In genomic region chr8:126736441-126736962, GRCm38 (mm10) we compare ENCODE assay signal across 7 mouse cellular contexts.
DNase-seq lines count a peak whose midpoint lies in the region; ATAC-seq and TF ChIP-seq lines count a peak whose summit lies in the region.

No protein-coding gene starts in this region.

- H3K36me3 ChIP-seq in embryonic facial prominence, embryonic 14.5 days (ENCODE audit: control insufficient read depth, insufficient read depth, low read length): no peaks in the 10 kb centered on the region
- H3K36me3 ChIP-seq in heart, embryonic 10.5 days: no peaks in the 10 kb centered on the region
- H3K36me3 ChIP-seq in kidney, embryonic 15.5 days: no peaks in the 10 kb centered on the region
- H3K36me3 ChIP-seq in liver, embryonic 11.5 days (ENCODE audit: control insufficient read depth, insufficient read depth, low read length): no peaks in the 10 kb centered on the region
- no peaks in the 10 kb centered on the region for H3K36me3 ChIP-seq in myocyte (ENCODE audit: control insufficient read depth, insufficient read depth)

- peaks cover 42% of the 10 kb centered on the region for H3K4me1 ChIP-seq in embryonic facial prominence, embryonic 14.5 days (ENCODE audit: control insufficient read depth, insufficient read depth, low read length)
- H3K4me1 ChIP-seq in heart, embryonic 10.5 days: peaks cover 28% of the 10 kb centered on the region
- H3K4me1 ChIP-seq in kidney, embryonic 15.5 days: peaks cover 62% of the 10 kb centered on the region
- peaks cover 17% of the 10 kb centered on the region for H3K4me1 ChIP-seq in liver, embryonic 11.5 days (replicated peaks; ENCODE audit: control insufficient read depth, insufficient read depth, low read length)

- no peak overlapping the region for H3K4me3 ChIP-seq in embryonic facial prominence, embryonic 14.5 days (ENCODE audit: low read depth, low read length)
- H3K4me3 ChIP-seq in heart, embryonic 10.5 days: no peak overlapping the region; the same call in 1 of the 2 replicates
- no peak overlapping the region for H3K4me3 ChIP-seq in kidney, embryonic 15.5 days (replicated peaks)
- no peak overlapping the region for H3K4me3 ChIP-seq in liver, embryonic 11.5 days (ENCODE audit: low read depth, low read length)
- no peak overlapping the region for H3K4me3 ChIP-seq in myocyte

- no peak overlapping the region for H3ac ChIP-seq in myocyte (ENCODE audit: control insufficient read depth, insufficient read length)

- 29% methylated on average over 10 of the region's 10 CpGs for WGBS in embryonic facial prominence, embryonic 14.5 days
- 24% methylated on average over 10 of the region's 10 CpGs for whole genome bisulfite sequencing in heart, embryonic 10.5 days
- 14% methylated on average over 10 of the region's 10 CpGs for WGBS in kidney, embryonic 15.5 days
- 49% methylated on average over 10 of the region's 10 CpGs for WGBS in liver, embryonic 11.5 days

- no peaks in the 10 kb centered on the region for H3K27me3 ChIP-seq in embryonic facial prominence, embryonic 14.5 days (replicated peaks; ENCODE audit: control insufficient read depth, insufficient read depth, low read length)
- H3K27me3 ChIP-seq in heart, embryonic 10.5 days (ENCODE audit: insufficient read depth, poor library complexity, severe bottlenecking): no peaks in the 10 kb centered on the region
- H3K27me3 ChIP-seq in kidney, embryonic 15.5 days: no peaks in the 10 kb centered on the region
- H3K27me3 ChIP-seq in liver, embryonic 11.5 days (replicated peaks; ENCODE audit: control insufficient read depth, insufficient read depth, low read length): no peaks in the 10 kb centered on the region
- no peaks in the 10 kb centered on the region for H3K27me3 ChIP-seq in myocyte (ENCODE audit: control insufficient read depth, insufficient read depth, insufficient read length)

- H3K9me3 ChIP-seq in embryonic facial prominence, embryonic 14.5 days (ENCODE audit: control insufficient read depth, low read length): no peaks in the 10 kb centered on the region
- H3K9me3 ChIP-seq in heart, embryonic 10.5 days: no peaks in the 10 kb centered on the region
- H3K9me3 ChIP-seq in kidney, embryonic 15.5 days (replicated peaks): no peaks in the 10 kb centered on the region
- no peaks in the 10 kb centered on the region for H3K9me3 ChIP-seq in liver, embryonic 11.5 days (ENCODE audit: control insufficient read depth, low read length)

- peak overlapping the region; percentile 79 for H3K27ac ChIP-seq in embryonic facial prominence, embryonic 14.5 days (replicated peaks; ENCODE audit: low read depth, low read length)
- peak overlapping the region; percentile 89 for H3K27ac ChIP-seq in heart, embryonic 10.5 days
- peak overlapping the region; percentile 99 for H3K27ac ChIP-seq in kidney, embryonic 15.5 days
- peak overlapping the region; percentile 86 for H3K27ac ChIP-seq in liver, embryonic 11.5 days (ENCODE audit: low read depth, low read length)

- DNase-seq in adrenal gland, postnatal 4 days (ENCODE audit: low spot score in 2 of 2): peak; percentile 16 to 52
- peak; percentile 78 for DNase-seq in embryonic facial prominence, embryonic 14.5 days (ENCODE audit: low spot score)
- DNase-seq in heart, embryonic 10.5 days (ENCODE audit: low spot score): peak; percentile 81
- peak; percentile 38 for DNase-seq in liver, embryonic 11.5 days (ENCODE audit: low spot score)

- no peak for TF ChIP-seq POLR2A in myocyte (IDR thresholded peaks at IDR 0.05; ENCODE audit: insufficient read length, low read depth)

- no peaks in the 10 kb centered on the region for H3K79me2 ChIP-seq in myocyte (ENCODE audit: control insufficient read depth, insufficient read depth)

- H3K4me2 ChIP-seq in embryonic facial prominence, embryonic 14.5 days (ENCODE audit: low read depth, low read length): no peak overlapping the region
- peak overlapping the region; percentile 44 for H3K4me2 ChIP-seq in kidney, embryonic 15.5 days
- peak overlapping the region; percentile 22; the same call in 1 of the 2 replicates for H3K4me2 ChIP-seq in liver, embryonic 11.5 days
- H3K4me2 ChIP-seq in myocyte (ENCODE audit: low read depth): peak overlapping the region; percentile 98

- H3K9ac ChIP-seq in embryonic facial prominence, embryonic 14.5 days (ENCODE audit: low read depth, low read length): no peak overlapping the region
- H3K9ac ChIP-seq in kidney, embryonic 15.5 days: 0 out of 2 replicates have a peak overlapping the region, but pooled peaks have one; percentile 15
- H3K9ac ChIP-seq in liver, embryonic 11.5 days (ENCODE audit: low read depth, low read length): no peak overlapping the region

- ATAC-seq in embryonic facial prominence, embryonic 14.5 days (ENCODE audit: low read depth): peak; percentile 30
- peak; percentile 48 for ATAC-seq in kidney, embryonic 15.5 days (replicated peaks; ENCODE audit: low FRiP score)
- ATAC-seq in liver, embryonic 11.5 days (replicated peaks; ENCODE audit: low FRiP score): peak; percentile 45
- no peak for ATAC-seq in monocyte, adult 5-6 weeks (replicated peaks; ENCODE audit: insufficient number of reproducible peaks, low FRiP score, low TSS enrichment, poor library complexity, severe bottlenecking)

TF ChIP-seq in myocyte, 11 proteins besides CTCF, POLR2A, EP300 and RAD21:
- TF ChIP-seq REST (IDR thresholded peaks at IDR 0.05; ENCODE audit: insufficient read depth, insufficient read length) (no peak), POLR2AphosphoS2 (IDR thresholded peaks at IDR 0.05; ENCODE audit: insufficient read length, low read depth) (no peak), CEBPB (IDR thresholded peaks at IDR 0.05; ENCODE audit: insufficient read depth, poor library complexity, severe bottlenecking) (no peak), TCF3 (IDR thresholded peaks at IDR 0.05; ENCODE audit: insufficient read length, low read depth) (no peak), E2F4 (IDR thresholded peaks at IDR 0.05; ENCODE audit: insufficient read depth) (no peak)
